Mouse (Mus musculus) monocyte, adult 2 months (primary cell): ENCODE results near the gene Hmga1b.
"Not testable (repeated sequence)": the region's sequence is repeated elsewhere in the genome, so short reads cannot be mapped to it uniquely, and the experiment has no call there.

Experiments
- DNase-seq, 2 experiments: peaks; one replicate each; pipeline ENCODE4 v3.0.0; 2022; ENCODE audit warnings: low spot score in 2 of 2, low read depth in 1 of 2

The Hmga1b gene

GRCm38 (mm10) chr11:120783426-120784063, 21.0 kb downstream of the Hmga1b start:
- DNase-seq, result no peak

GRCm38 (mm10) chr11:120784064-120784791, 21.6 kb downstream of the Hmga1b start, which contains the start of the genes Rfng and Gps1:
Gene Rfng (minus strand): TSS chr11:120784207.
Gene Gps1 (plus strand): TSS chr11:120784272.
- peak in 1 of 2 experiments; percentile 49 for DNase-seq

DNA sequence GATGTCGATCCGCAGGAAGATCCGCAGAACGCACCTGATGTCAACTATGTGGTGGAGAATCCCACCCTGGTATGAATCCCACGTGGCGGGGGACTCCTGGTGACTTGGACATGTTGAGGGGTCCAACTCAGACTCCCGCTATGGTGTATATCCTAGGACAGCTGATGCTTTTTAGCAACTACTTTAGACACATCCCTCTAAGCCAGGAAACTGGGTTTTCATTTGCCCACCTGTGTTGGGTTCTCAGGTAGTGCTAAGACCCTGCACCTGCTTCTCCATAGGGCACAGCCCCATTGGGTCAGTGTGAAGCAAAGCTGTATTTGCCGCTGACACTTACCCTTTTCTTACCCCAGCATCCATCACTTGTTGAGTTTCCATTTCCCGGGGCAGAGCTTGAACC, 22.6 kb downstream of the Hmga1b start:
- DNase-seq, result no peak

DNA sequence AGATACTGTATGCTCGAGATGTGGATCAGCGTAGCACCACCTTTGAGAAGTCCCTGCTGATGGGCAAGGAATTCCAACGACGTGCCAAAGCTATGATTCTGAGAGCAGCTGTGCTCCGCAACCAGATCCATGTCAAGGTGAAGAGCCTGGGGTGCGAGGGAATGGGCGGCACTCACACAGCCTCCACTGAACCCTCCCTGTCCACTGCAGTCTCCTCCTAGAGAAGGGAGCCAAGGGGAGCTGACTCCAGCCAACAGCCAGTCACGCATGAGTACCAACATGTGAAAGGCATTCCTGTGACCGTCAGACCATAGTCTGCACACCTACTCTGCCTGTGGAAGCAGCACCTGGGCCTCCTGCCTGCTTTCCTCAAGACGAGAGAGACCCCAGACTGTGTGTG, 25.9 kb downstream of the Hmga1b start:
- DNase-seq, result not testable (repeated sequence)

DNA sequence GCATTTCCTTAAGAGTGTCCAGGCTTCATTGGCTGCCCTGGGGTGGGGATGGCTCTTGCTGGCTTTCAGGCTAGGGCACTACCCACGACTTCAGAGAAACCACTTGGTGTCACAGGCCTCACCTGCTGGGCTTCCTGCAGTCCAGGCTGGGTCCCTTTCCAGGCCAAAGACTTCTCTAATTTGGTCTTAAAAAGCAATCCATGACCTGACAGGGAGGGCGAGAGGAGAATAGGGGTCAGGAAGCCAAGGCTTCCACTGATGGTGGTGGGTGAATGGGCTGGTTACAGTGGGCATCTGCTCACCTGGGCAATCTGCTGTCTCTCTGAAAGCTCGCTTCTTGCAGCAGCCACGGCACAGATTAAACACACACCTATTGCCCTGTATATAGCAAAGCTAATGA, 26.8 kb downstream of the Hmga1b start:
- DNase-seq, result no peak

DNA sequence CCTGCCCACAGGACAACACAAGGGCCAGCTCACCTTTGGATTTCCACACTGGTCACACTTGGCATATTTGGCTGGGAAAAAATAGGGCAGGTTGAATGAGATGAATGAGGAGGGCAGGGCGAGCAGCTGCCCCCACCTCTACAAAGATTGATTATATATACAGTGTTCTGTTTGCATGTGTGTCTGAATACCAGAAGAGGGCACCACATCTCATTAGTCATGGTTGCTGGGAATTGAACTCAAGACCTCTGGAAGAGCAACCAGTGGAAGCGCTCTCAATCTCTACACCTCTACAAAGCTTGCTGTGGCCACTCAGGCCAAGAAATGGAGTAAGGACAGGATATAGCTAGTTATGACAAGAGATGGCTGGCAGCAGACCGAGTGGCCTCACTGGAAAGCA, 27.2 kb downstream of the Hmga1b start:
- no peak for DNase-seq

DNA sequence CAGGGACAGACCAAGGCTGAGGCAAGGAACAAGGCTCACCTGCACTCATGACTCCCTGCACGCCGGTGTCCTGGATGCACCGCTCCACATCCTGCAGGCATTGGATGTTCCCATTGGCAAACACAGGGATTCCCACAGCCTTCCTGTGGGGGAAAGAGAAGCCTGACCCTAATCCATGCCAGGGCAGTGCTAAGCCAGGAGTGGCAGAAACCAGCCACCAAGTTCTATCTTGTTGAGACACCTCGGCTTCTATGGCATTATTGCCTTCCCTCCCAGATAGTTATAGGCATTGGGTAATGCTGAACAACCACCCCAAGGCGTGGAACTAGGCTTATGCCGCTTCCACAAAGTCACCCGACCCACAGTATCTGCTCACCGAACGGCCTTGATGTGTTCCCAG, 30.1 kb downstream of the Hmga1b start:
- no peak for DNase-seq

DNA sequence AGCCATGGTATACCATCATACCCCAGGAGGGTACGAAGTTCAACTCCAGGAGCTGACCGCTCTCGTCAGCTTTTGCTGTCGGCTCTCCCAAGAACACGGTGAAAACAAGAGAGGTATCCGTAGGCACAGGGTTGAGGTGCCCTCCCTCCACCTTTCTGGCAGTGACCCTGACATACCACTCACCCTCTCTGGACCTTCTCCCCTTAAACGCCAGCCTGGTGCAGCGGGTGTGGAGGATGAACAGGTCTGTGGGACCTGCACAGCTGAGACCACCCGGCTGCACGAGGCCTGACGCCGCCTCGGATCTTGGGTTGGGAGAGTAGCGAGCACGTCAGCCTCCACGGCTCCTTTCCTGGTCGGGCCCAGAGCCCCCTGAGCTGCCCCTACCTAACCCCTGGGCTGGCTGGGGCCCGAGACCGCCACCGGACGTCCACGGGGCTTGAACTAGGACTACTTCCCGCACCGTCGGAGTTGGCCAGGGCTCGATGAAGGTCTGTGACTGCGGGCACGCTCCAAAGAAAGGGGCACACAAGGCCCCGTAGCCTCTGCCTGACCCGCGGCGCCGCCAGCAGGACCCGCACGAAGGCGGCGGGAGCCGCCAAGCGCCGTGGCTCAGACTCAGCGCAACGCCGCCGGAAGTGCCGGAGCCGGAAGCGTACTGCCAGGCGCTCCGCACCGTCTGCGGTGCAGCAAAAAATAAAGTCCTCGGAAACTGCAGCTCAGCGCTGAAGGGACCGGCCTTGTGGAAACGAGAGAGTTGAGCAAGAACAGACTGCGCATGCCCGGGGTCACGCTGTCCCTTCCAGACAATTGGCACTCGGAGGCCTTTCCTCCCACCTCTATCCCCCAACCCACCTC, 33.4 kb downstream of the Hmga1b start, which contains the start of gene Dus1l:
Gene Dus1l (minus strand): TSS at position 648 of the 858 bp plus-strand sequence.
- DNase-seq, result peak; percentile 90 to 94

DNA sequence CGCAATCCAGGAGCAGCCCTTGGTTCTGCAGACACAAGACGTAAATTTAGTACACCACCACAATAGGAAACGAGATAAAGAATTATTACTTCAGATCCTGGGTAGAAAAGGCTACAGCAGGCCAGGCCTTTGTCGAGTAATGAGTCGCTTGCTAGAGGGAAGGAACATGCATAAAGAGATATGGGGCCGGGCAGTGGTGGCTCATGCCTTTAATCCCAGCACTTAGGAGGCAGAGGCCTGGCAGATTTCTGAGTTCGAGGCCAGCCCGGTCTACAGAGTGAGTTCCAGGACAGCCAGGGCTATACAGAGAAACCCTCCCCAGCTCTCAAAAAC, 34.0 kb downstream of the Hmga1b start:
- no peak for DNase-seq

DNA sequence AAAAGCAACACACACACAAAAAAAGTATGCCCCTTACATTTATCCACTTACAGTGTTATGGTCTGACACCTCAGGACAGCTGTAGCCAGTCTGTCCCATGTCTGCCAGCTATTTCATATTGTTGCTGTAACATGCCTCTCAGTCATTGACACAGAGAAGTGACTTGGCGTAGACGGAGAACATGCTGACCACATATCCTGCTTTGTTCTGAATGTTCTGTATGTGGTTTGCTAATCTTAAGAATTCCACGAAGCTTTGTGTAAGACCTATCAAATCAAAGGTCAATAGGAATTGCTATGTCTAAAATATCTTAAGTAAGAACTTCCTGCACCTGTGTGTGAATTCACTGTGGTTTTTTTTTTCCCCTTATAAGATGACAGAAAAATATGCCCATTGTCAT, 35.6 kb downstream of the Hmga1b start:
- DNase-seq, result no peak

GRCm38 (mm10) chr11:120799316-120799890, 36.8 kb downstream of the Hmga1b start:
- DNase-seq, result no peak

DNA sequence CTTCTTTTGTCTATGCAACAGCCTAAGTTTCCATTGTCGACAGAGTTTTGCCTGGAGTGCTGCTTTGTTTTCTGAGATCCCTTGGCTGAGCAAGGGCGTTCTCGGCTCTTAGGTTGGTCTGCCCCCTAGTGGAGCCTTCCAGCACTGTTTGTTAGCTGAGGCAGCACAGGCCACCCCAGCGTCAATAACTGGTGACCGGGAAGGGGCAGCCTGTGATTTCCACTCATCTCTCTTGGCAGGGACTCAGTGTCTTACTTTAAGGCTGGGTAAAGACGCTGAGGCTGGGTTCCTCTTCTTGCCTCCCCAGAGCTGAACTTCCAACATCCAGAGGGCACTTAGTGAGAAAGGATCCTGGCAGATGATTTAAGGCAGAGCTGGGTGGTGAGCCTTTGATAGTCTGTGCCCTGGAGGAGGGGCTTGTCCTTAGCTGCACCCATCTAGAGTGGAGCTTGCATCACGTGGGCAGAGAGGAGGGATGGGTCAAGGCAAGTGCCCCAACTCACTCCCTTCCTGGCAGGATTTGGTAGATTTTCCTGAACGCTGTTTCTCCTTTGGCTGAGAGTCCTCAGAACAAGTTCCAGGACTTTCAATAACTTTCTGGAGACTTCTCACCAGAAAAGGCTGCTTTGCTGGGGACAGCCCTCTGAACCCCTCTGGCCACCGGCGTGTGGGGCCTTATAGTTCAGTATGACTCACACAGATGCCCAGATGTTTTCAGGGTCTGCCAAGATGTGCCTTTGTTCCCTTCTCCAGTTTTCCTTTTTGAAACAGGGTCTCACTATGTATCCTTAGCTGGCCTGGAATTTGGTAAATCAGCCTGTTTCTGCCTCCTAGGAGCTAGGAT, 37.7 kb downstream of the Hmga1b start:
- peak; percentile 55 to 71 for DNase-seq

GRCm38 (mm10) chr11:120804274-120804673, 41.7 kb downstream of the Hmga1b start:
- DNase-seq, result no peak

DNA sequence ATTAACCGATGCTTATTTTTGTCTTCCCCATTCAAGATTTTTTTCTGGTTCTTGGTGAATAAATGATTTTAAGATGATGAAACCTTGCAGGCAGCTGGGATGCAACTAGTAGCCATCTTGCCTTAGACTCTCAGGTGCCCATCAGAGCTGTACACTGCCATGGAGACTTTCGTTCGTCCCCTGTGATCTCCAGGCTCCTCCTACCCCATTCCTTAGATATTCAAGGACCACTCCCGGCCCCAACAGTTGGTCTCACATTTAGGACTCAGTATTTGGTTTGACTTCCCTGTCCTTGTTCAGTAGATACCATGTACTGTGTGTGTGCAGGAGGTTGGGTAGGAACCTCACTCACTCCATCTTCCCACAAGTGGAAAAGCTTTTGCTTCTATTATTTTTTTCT, 42.2 kb downstream of the Hmga1b start:
- no peak for DNase-seq

DNA sequence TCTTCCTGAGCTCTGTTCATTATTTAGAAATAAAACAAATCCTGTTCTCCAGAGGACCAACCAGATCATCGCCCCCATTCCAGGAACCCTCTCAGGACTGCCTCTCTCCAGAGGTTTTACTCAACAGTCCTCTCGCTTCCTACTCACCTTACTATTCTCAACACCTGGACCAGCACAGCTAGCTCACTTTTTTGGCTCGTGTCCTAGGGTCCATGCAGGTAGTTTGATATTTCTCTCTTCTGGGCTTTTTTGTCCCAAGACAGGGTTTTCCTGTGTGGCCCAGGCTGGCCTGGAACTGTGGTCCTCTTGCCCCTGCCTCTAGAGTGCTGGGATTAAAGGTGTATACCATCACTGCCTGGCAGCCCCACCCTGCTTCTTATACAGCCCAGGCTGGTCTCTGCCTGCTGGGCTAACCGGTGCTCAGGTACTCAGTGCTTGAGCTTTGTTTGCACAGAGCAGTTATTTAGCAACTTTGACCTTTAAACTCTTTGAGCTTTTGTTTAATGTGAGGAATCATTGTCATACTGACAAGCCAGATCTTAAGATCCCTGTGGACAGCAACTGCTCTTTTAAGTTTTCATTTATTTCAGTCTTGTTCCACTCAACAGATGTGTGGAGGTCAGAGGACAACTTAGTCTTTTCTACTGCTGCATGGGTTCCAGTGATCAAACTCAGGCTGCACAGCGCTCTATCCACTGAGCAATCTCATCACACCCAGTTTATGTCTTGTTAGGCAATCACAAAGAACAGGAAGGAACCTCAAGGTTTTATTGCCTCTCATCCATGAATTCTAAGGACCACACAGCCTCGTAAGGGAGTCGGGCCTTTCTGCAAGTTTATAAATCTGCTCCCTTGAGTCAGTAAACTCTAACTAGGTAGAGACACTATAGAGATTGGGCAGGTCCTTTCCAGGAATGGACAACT, 43.0 kb downstream of the Hmga1b start:
- DNase-seq, result no peak

- DNase-seq, result no peak
Observed at GRCm38 (mm10) chr11:120808010-120808409, 45.4 kb downstream of the Hmga1b start.

DNA sequence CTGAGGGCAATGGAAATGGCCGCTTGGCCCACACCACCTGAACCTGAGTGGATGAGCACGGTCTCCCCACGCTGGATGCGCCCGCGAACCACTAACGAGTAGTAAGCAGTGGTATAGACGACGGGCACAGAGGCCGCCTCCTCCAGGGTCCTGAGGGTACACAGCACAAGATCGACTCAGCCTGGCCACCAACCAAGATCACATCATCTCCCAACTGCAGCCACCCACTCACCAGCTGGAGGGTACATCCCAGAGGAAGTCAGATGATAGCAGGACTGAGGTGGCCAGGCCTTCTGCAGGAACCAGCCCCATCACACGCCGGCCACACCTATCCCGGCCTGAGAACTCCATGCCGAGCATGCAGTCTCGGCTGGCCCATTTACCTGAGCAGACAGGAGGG, 49.5 kb downstream of the Hmga1b start:
- no peak for DNase-seq
